In genomic region chr5:28316722-28317245, GRCm38 (mm10) we compare ENCODE assay signal across 8 mouse cellular contexts. TPM values are rescaled to one million over a fixed set of nuclear protein-coding genes. Genes with fewer than 3 reads are reported as not detected.
A peak's percentile ranks its signal among the peaks of the same experiment; 100 is the strongest.
DNase-seq lines count a peak whose midpoint lies in the region; ATAC-seq and TF ChIP-seq lines count a peak whose summit lies in the region.

TSS of gene Rbm33 (plus strand) at chr5:28317121.

- no peaks in the 10 kb centered on the region for H3K27me3 ChIP-seq in MEL (ENCODE audit: control insufficient read depth in 1 of 2, insufficient read depth in 2 of 2, low read length in 2 of 2)
- no peaks in the 10 kb centered on the region for H3K27me3 ChIP-seq in cerebellum, adult 2 months (ENCODE audit: control insufficient read depth, insufficient read depth, low read length)
- H3K27me3 ChIP-seq in forebrain, postnatal 0 days (ENCODE audit: insufficient read depth, low read length), result no peaks in the 10 kb centered on the region
- no peaks in the 10 kb centered on the region for H3K27me3 ChIP-seq in lung, embryonic 15.5 days

- peak; percentile 98 to 99 for TF ChIP-seq POLR2A in MEL (IDR thresholded peaks at IDR 0.05; ENCODE audit: control insufficient read depth in 1 of 2, insufficient read depth in 1 of 2, low read depth in 1 of 2, low read length in 2 of 2, poor library complexity in 1 of 2)
- peak; percentile 97 for TF ChIP-seq POLR2A in cerebellum, adult 2 months (IDR thresholded peaks at IDR 0.05; ENCODE audit: borderline replicate concordance, insufficient read depth, low read length)

- H3K4me1 ChIP-seq in MEL (ENCODE audit: control insufficient read depth in 1 of 2, insufficient read depth in 2 of 2, low read length in 2 of 2), result peaks cover 18 to 19% of the 10 kb centered on the region in 2 experiments
- H3K4me1 ChIP-seq in cerebellum, adult 2 months (ENCODE audit: control insufficient read depth, insufficient read depth, low read length), result peaks cover 3% of the 10 kb centered on the region; the same call in 1 of the 2 replicates
- peaks cover 6% of the 10 kb centered on the region; the same call in 1 of the 2 replicates for H3K4me1 ChIP-seq in forebrain, postnatal 0 days (ENCODE audit: insufficient read depth)
- H3K4me1 ChIP-seq in lung, embryonic 15.5 days, result peaks cover 21% of the 10 kb centered on the region

- H3K36me3 ChIP-seq in MEL (ENCODE audit: control insufficient read depth in 1 of 2, insufficient read depth in 2 of 2, low read length in 2 of 2), result peaks cover 1 to 45% of the 10 kb centered on the region in 2 experiments; a peak in 2 of 4 replicates
- H3K36me3 ChIP-seq in forebrain, postnatal 0 days (ENCODE audit: insufficient read depth), result no peaks in the 10 kb centered on the region
- H3K36me3 ChIP-seq in lung, embryonic 15.5 days, result no peaks in the 10 kb centered on the region

- TF ChIP-seq CTCF in MEL (IDR thresholded peaks at IDR 0.05 in 2 of 3, conservative IDR thresholded peaks at IDR 0.05 in 1 of 3; ENCODE audit: control insufficient read depth in 1 of 3, insufficient read depth in 1 of 3, low read depth in 2 of 3, low read length in 3 of 3, poor library complexity in 1 of 3, severe bottlenecking in 1 of 3), result no peak
- TF ChIP-seq CTCF in cerebellum, adult 2 months (IDR thresholded peaks at IDR 0.05; ENCODE audit: borderline replicate concordance, insufficient read depth, low read depth, low read length), result no peak
- TF ChIP-seq CTCF in forebrain, postnatal 0 days (IDR thresholded peaks at IDR 0.05; ENCODE audit: low read depth), result peak; percentile 18; the same call in 1 of the 2 replicates

- H3K4me3 ChIP-seq in MEL (ENCODE audit: control insufficient read depth in 1 of 2, insufficient read depth in 1 of 2, low read depth in 2 of 2, low read length in 2 of 2), result peak within 1 kb of the TSS; percentile 65 to 95
- H3K4me3 ChIP-seq in cerebellum, adult 2 months (replicated peaks; ENCODE audit: insufficient read depth, low read depth, low read length), result peak within 1 kb of the TSS; percentile 64
- peak within 1 kb of the TSS; percentile 94 for H3K4me3 ChIP-seq in forebrain, postnatal 0 days (ENCODE audit: low read depth, low read length)
- peak within 1 kb of the TSS; percentile 95 for H3K4me3 ChIP-seq in lung, embryonic 15.5 days

- peak in 1 of 2 experiments; percentile 33; a peak in 1 of 4 replicates for TF ChIP-seq EP300 in MEL (IDR thresholded peaks at IDR 0.05; ENCODE audit: low read depth in 1 of 2, low read length in 2 of 2)

- under 1% methylated on average over 74 of the region's 76 CpGs for WGBS in cerebellum, adult 2 months
- 2% methylated on average over 76 of the region's 76 CpGs for WGBS in forebrain, postnatal 0 days
- WGBS in lung, embryonic 15.5 days, result under 1% methylated on average over 70 of the region's 76 CpGs

- H3K9me3 ChIP-seq in MEL (replicated peaks; ENCODE audit: insufficient read depth, low read length), result no peaks in the 10 kb centered on the region
- no peaks in the 10 kb centered on the region for H3K9me3 ChIP-seq in forebrain, postnatal 0 days (ENCODE audit: low read length)
- no peaks in the 10 kb centered on the region for H3K9me3 ChIP-seq in lung, embryonic 15.5 days

- TF ChIP-seq RAD21 in MEL (IDR thresholded peaks at IDR 0.05; ENCODE audit: low read depth, low read length), result no peak

- peaks cover 43% of the 10 kb centered on the region for H3K79me2 ChIP-seq in MEL (ENCODE audit: control insufficient read depth, insufficient read depth, low read length, poor library complexity)

- peak within 1 kb of the TSS; percentile 89 for H3K27ac ChIP-seq in MEL (ENCODE audit: control insufficient read depth, low read depth, low read length)
- H3K27ac ChIP-seq in cerebellum, adult 2 months (ENCODE audit: insufficient read depth, low read length), result peak within 1 kb of the TSS; percentile 88
- H3K27ac ChIP-seq in forebrain, postnatal 0 days (ENCODE audit: low read depth, low read length), result peak within 1 kb of the TSS; percentile 99
- H3K27ac ChIP-seq in lung, embryonic 15.5 days, result peak within 1 kb of the TSS; percentile 100

- peak; percentile 97 for DNase-seq in MEL (ENCODE audit: low read depth, low spot score)
- DNase-seq in cerebellum, adult 2 months, result peak; percentile 88 to 93
- peak; percentile 97 for DNase-seq in forebrain, postnatal 0 days
- DNase-seq in heart, postnatal 4 days, result peak; percentile 87
- peak; percentile 66 to 86 for DNase-seq in layer of hippocampus, adult 8-10 months (ENCODE audit: low spot score in 2 of 2)
- DNase-seq in ovary, adult 18-20 months (ENCODE audit: low spot score), result peak; percentile 74
- peak; percentile 86 for DNase-seq in thymus, postnatal 0 days (ENCODE audit: low spot score)

- peak within 1 kb of the TSS; percentile 77 for H3K9ac ChIP-seq in MEL (ENCODE audit: control insufficient read depth, low read depth, low read length, poor library complexity, severe bottlenecking)
- peak within 1 kb of the TSS; percentile 97 for H3K9ac ChIP-seq in forebrain, postnatal 0 days
- H3K9ac ChIP-seq in lung, embryonic 15.5 days, result peak within 1 kb of the TSS; percentile 99

- H3K4me2 ChIP-seq in forebrain, postnatal 0 days (ENCODE audit: low read depth), result peak within 1 kb of the TSS; percentile 52
- peak within 1 kb of the TSS; percentile 62 for H3K4me2 ChIP-seq in lung, embryonic 15.5 days

- peak; percentile 93 for ATAC-seq in forebrain, postnatal 0 days
- peak; percentile 91 for ATAC-seq in lung, embryonic 15.5 days (ENCODE audit: borderline replicate concordance, extremely low read depth, low FRiP score, low TSS enrichment)

TF ChIP-seq in MEL, 35 proteins besides CTCF, POLR2A, EP300 and RAD21:
- TF ChIP-seq ETS1 (IDR thresholded peaks at IDR 0.05; ENCODE audit: low read depth, low read length) (0 out of 2 replicates have a peak, but pooled peaks have one; percentile 3), SIN3A (IDR thresholded peaks at IDR 0.05; ENCODE audit: low read length) (0 out of 2 replicates have a peak, but pooled peaks have one; percentile 40), ZMIZ1 (IDR thresholded peaks at IDR 0.05; ENCODE audit: low read depth, low read length) (peak; percentile 46; the same call in 1 of the 2 replicates), HCFC1 (IDR thresholded peaks at IDR 0.05; ENCODE audit: low read depth, low read length) (peak; percentile 79), NELFE (IDR thresholded peaks at IDR 0.05; ENCODE audit: low read depth, low read length) (peak; percentile 96), NRF1 (IDR thresholded peaks at IDR 0.05; ENCODE audit: insufficient read depth, low read depth, low read length, poor library complexity, severe bottlenecking) (peak; percentile 67), UBTF (IDR thresholded peaks at IDR 0.05; ENCODE audit: borderline replicate concordance, insufficient read depth, low read depth, low read length) (peak; percentile 85; the same call in 1 of the 2 replicates), ZKSCAN1 (IDR thresholded peaks at IDR 0.05; ENCODE audit: low read depth, low read length) (no peak), MYC (IDR thresholded peaks at IDR 0.05; ENCODE audit: low read depth, low read length) (peak; percentile 33; the same call in 1 of the 2 replicates), MAZ (IDR thresholded peaks at IDR 0.05; ENCODE audit: low read depth, low read length) (no peak), ELF1 (IDR thresholded peaks at IDR 0.05; ENCODE audit: low read depth, low read length) (peak; percentile 74), USF2 (IDR thresholded peaks at IDR 0.05; ENCODE audit: borderline replicate concordance in 1 of 2, insufficient read depth in 1 of 2, low read depth in 1 of 2, low read length in 2 of 2) (no peak), SMC3 (IDR thresholded peaks at IDR 0.05; ENCODE audit: low read depth, low read length) (no peak), CHD2 (IDR thresholded peaks at IDR 0.05; ENCODE audit: low read length) (no peak), TCF12 (IDR thresholded peaks at IDR 0.05; ENCODE audit: low read depth, low read length) (peak; percentile 35; the same call in 1 of the 2 replicates), TAL1 (IDR thresholded peaks at IDR 0.05; ENCODE audit: low read length) (no peak), MXI1 (IDR thresholded peaks at IDR 0.05; ENCODE audit: low read depth, low read length) (peak; percentile 76; the same call in 1 of the 2 replicates), POLR2AphosphoS5 (IDR thresholded peaks at IDR 0.05; ENCODE audit: borderline replicate concordance, low read depth, low read length) (peak; percentile 94; the same call in 1 of the 2 replicates), MAX (IDR thresholded peaks at IDR 0.05; ENCODE audit: low read length) (peak; percentile 63), TBP (IDR thresholded peaks at IDR 0.05; ENCODE audit: low read depth, low read length) (peak; percentile 68), KAT2A (conservative IDR thresholded peaks at IDR 0.05; ENCODE audit: low read depth, low read length) (no peak; the same call in 1 of the 2 replicates), E2F4 (IDR thresholded peaks at IDR 0.05; ENCODE audit: borderline replicate concordance, low read depth, low read length) (peak; percentile 81; the same call in 1 of the 2 replicates), MYB (IDR thresholded peaks at IDR 0.05; ENCODE audit: low read depth, low read length) (peak; percentile 45; the same call in 1 of the 2 replicates), BHLHE40 (IDR thresholded peaks at IDR 0.05; ENCODE audit: borderline replicate concordance, low read depth, low read length) (no peak), POLR2AphosphoS2 (IDR thresholded peaks at IDR 0.05; ENCODE audit: low read length) (peak; percentile 79)

RNA-seq across cellular contexts. Expression of gene Rbm33, which starts in this region (rescaled TPM):
- 14.6 and 21.8 TPM in 2 replicates for total RNA-seq in MEL (2012; rRNA removed)
- 10 to 100 TPM in 1 of 2 experiments, not detected in 1; 60.3 TPM for polyA plus RNA-seq in MEL (2012; ENCODE audit: insufficient read depth in 1 of 2, insufficient read length in 2 of 2, low read depth in 1 of 2, low replicate concordance in 2 of 2, missing spikeins in 1 of 2)
- 52.4 and 58.0 TPM in 2 replicates for polyA plus RNA-seq in cerebellum, adult 2 months (2012; rRNA removed)
- 25.9 and 41.7 TPM in 2 replicates for total RNA-seq in forebrain, postnatal 0 days (2014; rRNA removed)
- polyA plus RNA-seq in forebrain, postnatal 0 days (2015; fragmentation: Nextera tagmentation; extraction: Ambion mirVana), result 11.4 and 12.5 TPM in 2 replicates
- total RNA-seq in heart, postnatal 4 days (2021), result 10 to 100 TPM; 43.9 to 46.0 TPM
- total RNA-seq in layer of hippocampus, adult 8-10 months (2022), result 10 to 100 TPM; 60.2 to 70.2 (median 65.7) TPM
- 13.3 and 13.9 TPM in 2 replicates for polyA plus RNA-seq in lung, embryonic 15.5 days (2015; fragmentation: Nextera tagmentation; extraction: Ambion mirVana)
- polyA plus RNA-seq in thymus, postnatal 0 days (2015; fragmentation: Nextera tagmentation; extraction: Ambion mirVana), result 9.0 and 12.5 TPM in 2 replicates

Comparison
In these comparisons a context has a peak if more than half of its experiments do, and no peak if none do; other contexts are left out.
1. Peak in every context shown above with its lines: DNase-seq, ATAC-seq, H3K4me3 ChIP-seq and H3K27ac ChIP-seq.